Mouse (Mus musculus): ENCODE results near the gene Sft2d1. TPM values are rescaled to one million over a fixed set of nuclear protein-coding genes. Genes with fewer than 3 reads are reported as not detected.
A peak's percentile ranks its signal among the peaks of the same experiment; 100 is the strongest.

Gene Sft2d1
- total RNA-seq (2012; rRNA removed) (87.9 and 88.0 TPM in 2 replicates), polyA plus RNA-seq (2012; ENCODE audit: insufficient read depth in 1 of 2, insufficient read length in 2 of 2, low read depth in 1 of 2, low replicate concordance in 2 of 2, missing spikeins in 1 of 2) (100 to 1,000 TPM in 1 of 2 experiments, not detected in 1; 101 TPM)

DNA sequence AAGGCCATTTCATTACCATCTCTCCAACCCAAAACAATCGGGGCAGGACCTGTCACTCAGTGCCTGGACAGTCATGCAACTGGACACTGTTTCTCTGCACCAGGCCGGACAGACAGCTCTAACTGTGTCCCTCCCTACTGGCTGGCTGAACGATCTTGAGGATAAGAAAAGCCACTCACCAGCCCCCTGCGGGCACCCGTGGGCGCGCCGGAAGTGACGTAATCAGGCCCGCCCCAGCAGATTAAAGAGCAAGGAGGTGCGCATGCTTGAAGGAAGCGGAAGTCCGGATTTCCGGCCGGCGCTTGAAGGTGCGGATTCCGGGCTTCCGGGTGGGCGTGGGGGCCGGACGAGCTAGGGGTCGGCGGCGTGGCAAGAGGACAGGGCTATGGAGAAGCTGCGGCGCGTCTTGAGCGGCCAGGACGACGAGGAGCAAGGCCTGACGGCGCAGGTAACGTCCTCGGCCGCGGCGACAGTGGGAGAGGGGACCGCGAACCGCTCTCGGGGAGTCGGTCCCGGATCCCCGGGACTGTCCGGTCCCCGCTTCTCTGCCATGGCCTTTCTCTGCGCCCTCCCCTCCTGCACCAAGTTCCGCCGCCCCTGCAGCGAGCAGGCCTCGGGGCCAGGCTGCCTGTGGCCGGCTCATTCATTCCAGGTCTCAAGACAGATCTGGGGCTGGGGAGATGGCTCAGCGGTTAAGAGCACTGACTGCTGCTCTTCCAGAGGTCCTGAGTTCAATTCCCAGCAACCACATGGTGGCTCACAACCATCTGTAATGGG lies at the start of gene Sft2d1:
Sft2d1 (plus strand) TSS at position 265 of the 777 bp plus-strand sequence.
- H3K36me3 ChIP-seq (ENCODE audit: control insufficient read depth in 1 of 2, insufficient read depth in 2 of 2, low read length in 2 of 2) = no peaks in the 10 kb centered on the region; a peak in 1 of 4 replicates
- no peaks in the 10 kb centered on the region for H3K9me3 ChIP-seq (replicated peaks; ENCODE audit: insufficient read depth, low read length)
- TF ChIP-seq UBTF (IDR thresholded peaks at IDR 0.05; ENCODE audit: borderline replicate concordance, insufficient read depth, low read depth, low read length) (0 out of 2 replicates have a peak, but pooled peaks have one; percentile 63), NRF1 (IDR thresholded peaks at IDR 0.05; ENCODE audit: insufficient read depth, low read depth, low read length, poor library complexity, severe bottlenecking) (peak; percentile 78), POLR2AphosphoS2 (IDR thresholded peaks at IDR 0.05; ENCODE audit: low read length) (peak; percentile 70; the same call in 1 of the 2 replicates), TAL1 (IDR thresholded peaks at IDR 0.05; ENCODE audit: low read length) (no peak), MAX (IDR thresholded peaks at IDR 0.05; ENCODE audit: low read length) (no peak), TCF12 (IDR thresholded peaks at IDR 0.05; ENCODE audit: low read depth, low read length) (peak; percentile 59), MAZ (IDR thresholded peaks at IDR 0.05; ENCODE audit: low read depth, low read length) (0 out of 2 replicates have a peak, but pooled peaks have one; percentile 52), SIN3A (IDR thresholded peaks at IDR 0.05; ENCODE audit: low read length) (peak; percentile 92), GATA1 (IDR thresholded peaks at IDR 0.05; ENCODE audit: low read depth, low read length) (peak; percentile 34; the same call in 1 of the 2 replicates), ZMIZ1 (IDR thresholded peaks at IDR 0.05; ENCODE audit: low read depth, low read length) (0 out of 2 replicates have a peak, but pooled peaks have one; percentile 28), BHLHE40 (IDR thresholded peaks at IDR 0.05; ENCODE audit: borderline replicate concordance, low read depth, low read length) (no peak), ELF1 (IDR thresholded peaks at IDR 0.05; ENCODE audit: low read depth, low read length) (peak; percentile 94), CHD2 (IDR thresholded peaks at IDR 0.05; ENCODE audit: low read length) (no peak), TBP (IDR thresholded peaks at IDR 0.05; ENCODE audit: low read depth, low read length) (peak; percentile 68), MEF2A (IDR thresholded peaks at IDR 0.05; ENCODE audit: extremely low read depth, insufficient replicate concordance, low read depth, low read length, poor library complexity, severe bottlenecking) (no peak), KAT2A (conservative IDR thresholded peaks at IDR 0.05; ENCODE audit: low read depth, low read length) (no peak; the same call in 1 of the 2 replicates), MXI1 (IDR thresholded peaks at IDR 0.05; ENCODE audit: low read depth, low read length) (peak; percentile 90), POLR2A (IDR thresholded peaks at IDR 0.05; ENCODE audit: control insufficient read depth in 1 of 2, insufficient read depth in 1 of 2, low read depth in 1 of 2, low read length in 2 of 2, poor library complexity in 1 of 2) (peak; percentile 70 to 87), SMC3 (IDR thresholded peaks at IDR 0.05; ENCODE audit: low read depth, low read length) (no peak), ZKSCAN1 (IDR thresholded peaks at IDR 0.05; ENCODE audit: low read depth, low read length) (no peak), MYB (IDR thresholded peaks at IDR 0.05; ENCODE audit: low read depth, low read length) (no peak), HCFC1 (IDR thresholded peaks at IDR 0.05; ENCODE audit: low read depth, low read length) (peak; percentile 88), NELFE (IDR thresholded peaks at IDR 0.05; ENCODE audit: low read depth, low read length) (peak; percentile 64)
- peak within 1 kb of the TSS; percentile 82 to 94 for H3K4me3 ChIP-seq (ENCODE audit: control insufficient read depth in 1 of 2, insufficient read depth in 1 of 2, low read depth in 2 of 2, low read length in 2 of 2)
- peaks cover 3 to 8% of the 10 kb centered on the region in 2 experiments for H3K4me1 ChIP-seq (ENCODE audit: control insufficient read depth in 1 of 2, insufficient read depth in 2 of 2, low read length in 2 of 2)
- peaks cover 44% of the 10 kb centered on the region for H3K79me2 ChIP-seq (ENCODE audit: control insufficient read depth, insufficient read depth, low read length, poor library complexity)
- H3K9ac ChIP-seq (ENCODE audit: control insufficient read depth, low read depth, low read length, poor library complexity, severe bottlenecking) = peak within 1 kb of the TSS; percentile 86
- peak; percentile 95 for DNase-seq (ENCODE audit: low read depth, low spot score)
- no peaks in the 10 kb centered on the region for H3K27me3 ChIP-seq (ENCODE audit: control insufficient read depth in 1 of 2, insufficient read depth in 2 of 2, low read length in 2 of 2)
- peak within 1 kb of the TSS; percentile 64 for H3K27ac ChIP-seq (ENCODE audit: control insufficient read depth, low read depth, low read length)

Data from MEL (cell line).